8 mouse cellular contexts compared by ENCODE assay signal in genomic region chr11:51446711-51447425, GRCm38 (mm10).
DNase-seq lines count a peak whose midpoint lies in the region; ATAC-seq and TF ChIP-seq lines count a peak whose summit lies in the region.
"Had no signal": no experiment of that assay in that cellular context is flagged by ENCODE, and none has a peak within 500 bp of the region (broad histone marks: within the 10 kb centered on the region; RNA-seq: fewer than 3 reads in every experiment).

No protein-coding gene starts in this region.

- no peak overlapping the region for H3K27ac ChIP-seq in testis, adult 2 months (ENCODE audit: control insufficient read depth, insufficient read depth, low read depth, low read length)
- H3K27ac ChIP-seq in liver, embryonic 11.5 days (ENCODE audit: low read depth, low read length), result no peak overlapping the region
- H3K27ac ChIP-seq: midbrain, embryonic 12.5 days had no signal

- no peak for TF ChIP-seq POLR2A in testis, adult 2 months (IDR thresholded peaks at IDR 0.05; ENCODE audit: control insufficient read depth, low read depth, low read length)

- H3K9ac ChIP-seq in liver, embryonic 11.5 days (ENCODE audit: low read depth, low read length), result no peak overlapping the region
- H3K9ac ChIP-seq: midbrain, embryonic 12.5 days had no signal

- peak; percentile 62 for ATAC-seq in liver, embryonic 11.5 days (replicated peaks; ENCODE audit: low FRiP score)

- DNase-seq in testis, postnatal 14 days (ENCODE audit: low spot score), result no peak
- DNase-seq in adrenal gland, postnatal 10 days, result peak; percentile 82
- peak; percentile 61 for DNase-seq in embryo, embryonic 9.5 days (ENCODE audit: extremely low spot score)
- DNase-seq in kidney, adult 18-20 months, result peak; percentile 54
- peak; percentile 49 for DNase-seq in liver, embryonic 11.5 days (ENCODE audit: low spot score)
- DNase-seq in right cerebral cortex, postnatal 14 days, result peak; percentile 56

- H3K4me2 ChIP-seq in liver, embryonic 11.5 days, result no peak overlapping the region
- H3K4me2 ChIP-seq: midbrain, embryonic 12.5 days had no signal

- H3K4me1 ChIP-seq in testis, adult 2 months (ENCODE audit: control insufficient read depth, insufficient read depth, low read length), result no peaks in the 10 kb centered on the region
- peaks cover 17% of the 10 kb centered on the region for H3K4me1 ChIP-seq in liver, embryonic 11.5 days (replicated peaks; ENCODE audit: control insufficient read depth, insufficient read depth, low read length)

- H3K27me3 ChIP-seq in testis, adult 2 months (ENCODE audit: control insufficient read depth, insufficient read depth, low read length), result no peaks in the 10 kb centered on the region
- no peaks in the 10 kb centered on the region for H3K27me3 ChIP-seq in liver, embryonic 11.5 days (replicated peaks; ENCODE audit: control insufficient read depth, insufficient read depth, low read length)
- H3K27me3 ChIP-seq: midbrain, embryonic 12.5 days had no signal

- TF ChIP-seq CTCF in testis, adult 2 months (IDR thresholded peaks at IDR 0.05; ENCODE audit: control insufficient read depth, insufficient read depth, insufficient replicate concordance, low read depth, low read length), result peak; percentile 28; the same call in 1 of the 2 replicates

- H3K36me3 ChIP-seq in testis, adult 2 months (ENCODE audit: control insufficient read depth, insufficient read depth, low read length), result no peaks in the 10 kb centered on the region
- H3K36me3 ChIP-seq in liver, embryonic 11.5 days (ENCODE audit: control insufficient read depth, insufficient read depth, low read length), result no peaks in the 10 kb centered on the region
- H3K36me3 ChIP-seq: midbrain, embryonic 12.5 days had no signal

- H3K9me3 ChIP-seq in liver, embryonic 11.5 days (ENCODE audit: control insufficient read depth, low read length), result no peaks in the 10 kb centered on the region
- H3K9me3 ChIP-seq: midbrain, embryonic 12.5 days had no signal

- H3K4me3 ChIP-seq in testis, adult 2 months (ENCODE audit: control insufficient read depth, low read depth, low read length), result no peak overlapping the region
- H3K4me3 ChIP-seq in liver, embryonic 11.5 days (ENCODE audit: low read depth, low read length), result no peak overlapping the region
- H3K4me3 ChIP-seq: midbrain, embryonic 12.5 days had no signal

- 32% methylated on average over 6 of the region's 6 CpGs for WGBS in liver, embryonic 11.5 days
